Mouse (Mus musculus) liver, embryonic 14.5 days (tissue): ENCODE measurements around the gene Tep1. TPM values are rescaled to one million over a fixed set of nuclear protein-coding genes. Genes with fewer than 3 reads are reported as not detected.
A peak's percentile ranks its signal among the peaks of the same experiment; 100 is the strongest.
"Not testable (repeated sequence)": the region's sequence is repeated elsewhere in the genome, so short reads cannot be mapped to it uniquely, and the experiment has no call there.

Experiments
- ATAC-seq: fragments of 200-750 bp; cut with Nextera tagmentation; 2 replicates; pipeline ENCODE4 v1.8.0; 2017; ENCODE audit warnings: moderate number of reproducible peaks, mild to moderate bottlenecking, moderate library complexity; ENCODE audit not compliant: insufficient read depth
- DNase-seq, 3 experiments: peaks; one replicate each; pipeline ENCODE4 v3.0.0-alpha.2; 2012 to 2013; ENCODE audit warnings: low read depth in 3 of 3, low spot score in 3 of 3
- H3K27ac ChIP-seq: fragments of 300-500 bp; sonication (generic); 2 replicates; pipeline ENCODE4 v1.5.1; 2014; ENCODE audit warnings: moderate library complexity, mild to moderate bottlenecking, control low read depth, inconsistent platforms
- H3K27me3 ChIP-seq: fragments of 300-500 bp; sonication (generic); 2 replicates; pipeline ENCODE4 v1.6.1; 2014; ENCODE audit warnings: mild to moderate bottlenecking, low read length, moderate library complexity; ENCODE audit not compliant: control insufficient read depth, insufficient read depth
- H3K36me3 ChIP-seq: fragments of 300-500 bp; sonication (generic); replicated peaks from 2 replicates; pipeline ENCODE4 v1.6.1; 2014; ENCODE audit warnings: low read depth; ENCODE audit not compliant: control insufficient read depth, insufficient read depth
- H3K4me1 ChIP-seq, 2 experiments: fragments of 200-500 bp in 1 of 2; fragments of 300-500 bp in 1 of 2; sonication (generic) in 1 of 2; replicated peaks; 2 replicates each; pipeline ENCODE4 v1.6.1; 2012 to 2014; ENCODE audit warnings: antibody characterized with exemption in 1 of 2, inconsistent platforms in 1 of 2, low read length in 1 of 2; ENCODE audit not compliant: control insufficient read depth in 2 of 2, insufficient read depth in 2 of 2
- H3K4me2 ChIP-seq: fragments of 300-500 bp; sonication (generic); 2 replicates; pipeline ENCODE4 v1.6.1; 2014; ENCODE audit warnings: low read depth, mild to moderate bottlenecking, control low read depth, moderate library complexity
- H3K4me3 ChIP-seq, 2 experiments: fragments of 200-500 bp in 1 of 2; fragments of 300-500 bp in 1 of 2; sonication (generic) in 1 of 2; 2 replicates each; pipeline ENCODE4 v1.5.1; 2012 to 2014; ENCODE audit warnings: low read depth in 2 of 2, low read length in 2 of 2, mild to moderate bottlenecking in 2 of 2, control low read depth in 1 of 2, inconsistent platforms in 1 of 2, moderate library complexity in 1 of 2; ENCODE audit not compliant: insufficient read depth in 1 of 2
- H3K9ac ChIP-seq: fragments of 300-500 bp; sonication (generic); replicated peaks from 2 replicates; pipeline ENCODE4 v1.6.1; 2014; ENCODE audit warnings: mild to moderate bottlenecking, control low read depth, moderate library complexity
- H3K9me3 ChIP-seq: fragments of 300-500 bp; sonication (generic); 2 replicates; pipeline ENCODE4 v1.6.1; 2016; ENCODE audit warnings: low read length, mixed read lengths; ENCODE audit not compliant: control insufficient read depth
- CTCF ChIP-seq: IDR thresholded peaks from 2 replicates; pipeline ENCODE4 v1.5.1; 2016; ENCODE audit warnings: antibody characterized with exemption, low read depth, control low read depth
- EP300 ChIP-seq: IDR thresholded peaks from 2 replicates; pipeline ENCODE4 v1.6.1; 2016; ENCODE audit warnings: antibody characterized with exemption, low read depth
- WGBS: fragments of 180-500 bp; shearing (Covaris S2); extraction: QIAGEN DNeasy Blood & Tissue Kit; methylation state at CpG from one replicate; pipeline ENCODE4 v1.1.7; 2014; ENCODE audit not compliant: insufficient replicate concordance; 5-methylcytosine and 5-hydroxymethylcytosine counted together
- polyA plus RNA-seq, 2 experiments: library from polyadenylated mRNA; depleted of rRNA in 1 of 2; stranded (reverse) in 1 of 2; unstranded in 1 of 2; fragments of >200 nt; fragmentation: Nextera tagmentation in 1 of 2; extraction: Ambion mirVana in 1 of 2; gene quantifications; 2 replicates each; pipeline versions ENCODE4 v1.2.1 to v1.2.3; 2012 to 2014

Tep1 gene
- polyA plus RNA-seq (2012; rRNA removed): 1.5 and 2.2 TPM in 2 replicates
- 3.0 and 4.1 TPM in 2 replicates for polyA plus RNA-seq (2014; fragmentation: Nextera tagmentation; extraction: Ambion mirVana)

GRCm38 (mm10) chr14:50869889-50870804, at the start of gene Tep1:
Gene Tep1, minus strand, starts transcription at chr14:50870560.
- no peaks in the 10 kb centered on the region for H3K36me3 ChIP-seq
- TF ChIP-seq EP300 (no peak), CTCF (no peak)
- peak; percentile 89 for ATAC-seq

GRCm38 (mm10) chr14:50911356-50911755, 41.0 kb upstream of the Tep1 start:
- Histone ChIP-seq H3K9ac (no peak overlapping the region), H3K27me3 (no peaks in the 10 kb centered on the region), H3K36me3 (peaks cover 7% of the 10 kb centered on the region), H3K4me3 (no peak overlapping the region), H3K4me2 (no peak overlapping the region), H3K9me3 (no peaks in the 10 kb centered on the region), H3K4me1 (no peaks in the 10 kb centered on the region), H3K27ac (no peak overlapping the region)
- 59% methylated on average over 3 of the region's 3 CpGs for WGBS
- DNase-seq (no peak), ATAC-seq (no peak)
- TF ChIP-seq EP300: no peak
- no peak for TF ChIP-seq CTCF

More at GRCm38 (mm10) chr14:50869889-50870804, at the start of gene Tep1:
- H3K4me1 ChIP-seq: peaks cover 0 to 11% of the 10 kb centered on the region in 2 experiments; a peak in 2 of 4 replicates
- 4% methylated on average over 32 of the region's 32 CpGs for WGBS
- no peaks in the 10 kb centered on the region for H3K27me3 ChIP-seq
- peak within 1 kb of the TSS; percentile 47 for H3K9ac ChIP-seq
- peak; percentile 31 to 38 (median 32) for DNase-seq
- no peaks in the 10 kb centered on the region for H3K9me3 ChIP-seq
- H3K27ac ChIP-seq: no peak within 1 kb of the TSS
- H3K4me3 ChIP-seq: peak within 1 kb of the TSS; percentile 61 to 69
- peak within 1 kb of the TSS; percentile 70 for H3K4me2 ChIP-seq

GRCm38 (mm10) chr14:50908126-50908525, 37.8 kb upstream of the Tep1 start:
- TF ChIP-seq EP300 (no peak), CTCF (no peak)
- Histone ChIP-seq H3K36me3 (no peaks in the 10 kb centered on the region; the same call in 1 of the 2 replicates), H3K4me2 (no peak overlapping the region), H3K9me3 (no peaks in the 10 kb centered on the region), H3K9ac (no peak overlapping the region), H3K4me1 (peaks cover 0 to 2% of the 10 kb centered on the region in 2 experiments; a peak in 1 of 4 replicates), H3K4me3 (no peak overlapping the region), H3K27me3 (no peaks in the 10 kb centered on the region), H3K27ac (no peak overlapping the region)
- ATAC-seq (no peak), DNase-seq (no peak)
- 46% methylated on average over 4 of the region's 4 CpGs for WGBS

GRCm38 (mm10) chr14:50905327-50905726, 35.0 kb upstream of the Tep1 start:
- H3K27ac ChIP-seq, DNase-seq, H3K4me3 ChIP-seq, H3K4me1 ChIP-seq, ATAC-seq, H3K9me3 ChIP-seq, H3K27me3 ChIP-seq, H3K36me3 ChIP-seq, H3K4me2 ChIP-seq, H3K9ac ChIP-seq: not testable (repeated sequence)

GRCm38 (mm10) chr14:50904828-50905129, 34.4 kb upstream of the Tep1 start:
- H3K27ac ChIP-seq: no peak overlapping the region
- no peaks in the 10 kb centered on the region for H3K36me3 ChIP-seq
- H3K4me1 ChIP-seq: peaks cover 0 to 2% of the 10 kb centered on the region in 2 experiments; a peak in 1 of 4 replicates
- no peaks in the 10 kb centered on the region for H3K9me3 ChIP-seq
- H3K27me3 ChIP-seq: no peaks in the 10 kb centered on the region
- DNase-seq (no peak), ATAC-seq (no peak)
- no peak overlapping the region for H3K4me2 ChIP-seq
- no peak for TF ChIP-seq EP300
- TF ChIP-seq CTCF: no peak
- H3K4me3 ChIP-seq: no peak overlapping the region
- no peak overlapping the region for H3K9ac ChIP-seq
- WGBS: 73% methylated on average over 4 of the region's 4 CpGs
